Mouse (Mus musculus) intestine, embryonic 16.5 days (tissue): ENCODE results near the gene Hspa1b. TPM values are rescaled to one million over a fixed set of nuclear protein-coding genes. Genes with fewer than 3 reads are reported as not detected.
"Not testable (repeated sequence)": the region's sequence is repeated elsewhere in the genome, so short reads cannot be mapped to it uniquely, and the experiment has no call there.

Source experiments
- ATAC-seq: fragments of 200-750 bp; cut with Nextera tagmentation; 2 replicates; pipeline ENCODE4 v1.8.0; 2017; ENCODE audit warnings: moderate TSS enrichment, moderate library complexity
- H3K27ac ChIP-seq: fragments of 300-500 bp; sonication (generic); 2 replicates; pipeline ENCODE4 v1.5.1; 2014; ENCODE audit warnings: mild to moderate bottlenecking, low read length
- H3K27me3 ChIP-seq: fragments of 300-500 bp; sonication (generic); replicated peaks from 2 replicates; pipeline ENCODE4 v1.6.1; 2014; ENCODE audit warnings: low read length, control low read depth, mixed read lengths; ENCODE audit not compliant: control insufficient read depth, insufficient read depth
- H3K36me3 ChIP-seq: fragments of 300-500 bp; sonication (generic); 2 replicates; pipeline ENCODE4 v1.6.1; 2014; ENCODE audit warnings: low read length, control low read depth; ENCODE audit not compliant: control insufficient read depth, insufficient read depth
- H3K4me1 ChIP-seq: fragments of 300-500 bp; sonication (generic); 2 replicates; pipeline ENCODE4 v1.6.1; 2014; ENCODE audit warnings: low read length, control low read depth, mixed read lengths; ENCODE audit not compliant: control insufficient read depth, insufficient read depth
- H3K4me2 ChIP-seq: fragments of 300-500 bp; sonication (generic); 2 replicates; pipeline ENCODE4 v1.6.1; 2014; ENCODE audit warnings: low read depth, low read length, control low read depth
- H3K4me3 ChIP-seq: fragments of 300-500 bp; sonication (generic); 2 replicates; pipeline ENCODE4 v1.5.1; 2014; ENCODE audit warnings: mild to moderate bottlenecking, low read length
- H3K9ac ChIP-seq: fragments of 300-500 bp; sonication (generic); 2 replicates; pipeline ENCODE4 v1.6.1; 2014; ENCODE audit warnings: low read depth, low read length
- H3K9me3 ChIP-seq: fragments of 300-500 bp; sonication (generic); 2 replicates; pipeline ENCODE4 v1.6.1; 2016; ENCODE audit warnings: low read length, control low read depth; ENCODE audit not compliant: control insufficient read depth
- WGBS: fragments of 180-500 bp; shearing (Covaris S2); extraction: QIAGEN DNeasy Blood & Tissue Kit; methylation state at CpG from one replicate; pipeline ENCODE4 v1.1.7; 2014; 5-methylcytosine and 5-hydroxymethylcytosine counted together
- polyA plus RNA-seq: library from polyadenylated mRNA; unstranded; fragments of >200 nt; fragmentation: Nextera tagmentation; extraction: Ambion mirVana; gene quantifications from 2 replicates; pipeline ENCODE4 v1.2.1, GENCODE M21; 2015

Hspa1b gene
- polyA plus RNA-seq, 1 experiment from 2014 or later = 0.24 TPM

DNA sequence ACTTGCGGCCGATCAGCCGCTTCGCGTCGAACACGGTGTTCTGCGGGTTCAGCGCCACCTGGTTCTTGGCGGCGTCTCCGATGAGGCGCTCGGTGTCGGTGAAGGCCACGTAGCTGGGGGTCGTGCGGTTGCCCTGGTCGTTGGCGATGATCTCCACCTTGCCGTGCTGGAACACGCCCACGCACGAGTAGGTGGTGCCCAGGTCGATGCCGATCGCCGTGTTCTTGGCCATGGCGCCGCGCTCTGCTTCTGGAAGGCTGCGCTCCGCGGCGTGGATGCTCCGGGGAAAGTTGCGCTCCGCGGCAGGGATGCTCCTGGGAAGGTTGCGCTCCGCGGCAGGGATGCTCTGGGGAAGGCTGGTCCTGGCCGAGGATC lies 12.6 kb upstream of the Hspa1b start:
- not testable (repeated sequence) for H3K27ac ChIP-seq, H3K36me3 ChIP-seq, H3K9ac ChIP-seq, H3K4me1 ChIP-seq, H3K9me3 ChIP-seq
- WGBS = 0% methylated on average over 16 of the region's 43 CpGs
- peak; percentile 48 for ATAC-seq
- Histone ChIP-seq H3K4me3 (peak overlapping the region; percentile 46), H3K27me3 (peaks cover 17% of the 10 kb centered on the region), H3K4me2 (peak overlapping the region; percentile 71)

- H3K27ac ChIP-seq, H3K9ac ChIP-seq, H3K9me3 ChIP-seq, H3K4me2 ChIP-seq, ATAC-seq, H3K4me3 ChIP-seq, H3K4me1 ChIP-seq, H3K36me3 ChIP-seq: not testable (repeated sequence)
- H3K27me3 ChIP-seq = peaks cover 17% of the 10 kb centered on the region
- 31% methylated on average over 15 of the region's 37 CpGs for WGBS
These were observed 11.8 kb upstream of the Hspa1b start for GRCm38 (mm10) chr17:34970850-34971249.

GRCm38 (mm10) chr17:34969822-34970221 lies 10.8 kb upstream of the Hspa1b start, which contains the start of gene Gm20481:
Gene Gm20481 (plus strand): TSS chr17:34969912.
- H3K27me3 ChIP-seq = peaks cover 17% of the 10 kb centered on the region
- 55% methylated on average over 6 of the region's 11 CpGs for WGBS
- not testable (repeated sequence) for H3K4me1 ChIP-seq, H3K27ac ChIP-seq, H3K4me2 ChIP-seq, ATAC-seq, H3K4me3 ChIP-seq, H3K9me3 ChIP-seq, H3K36me3 ChIP-seq, H3K9ac ChIP-seq

DNA sequence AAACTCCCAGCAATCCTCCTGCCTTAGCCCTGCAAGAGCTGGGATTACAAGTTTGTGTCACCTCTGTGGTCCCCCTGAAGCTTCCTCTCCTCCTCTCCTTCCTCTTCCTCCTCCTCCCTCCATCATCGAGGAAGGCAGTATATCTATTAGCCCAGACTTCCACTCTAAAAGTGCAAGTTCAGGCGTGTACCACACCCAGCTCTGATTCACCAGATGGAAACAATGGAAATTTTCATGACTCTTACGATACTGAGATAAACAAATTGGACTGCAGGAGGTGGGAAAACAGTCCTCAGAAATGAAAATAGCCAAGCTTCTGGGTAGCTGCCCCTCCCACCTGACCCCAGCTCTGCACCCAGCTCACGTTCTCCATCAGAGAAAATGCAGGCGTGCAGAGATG lies 6.6 kb upstream of the Hspa1b start:
- Histone ChIP-seq H3K9ac (no peak overlapping the region), H3K4me1 (peaks cover 6% of the 10 kb centered on the region), H3K9me3 (no peaks in the 10 kb centered on the region), H3K4me3 (no peak overlapping the region), H3K36me3 (no peaks in the 10 kb centered on the region), H3K27ac (no peak overlapping the region), H3K4me2 (no peak overlapping the region), H3K27me3 (peaks cover 17% of the 10 kb centered on the region)
- WGBS = 62% methylated on average over 5 of the region's 5 CpGs
- no peak for ATAC-seq

DNA sequence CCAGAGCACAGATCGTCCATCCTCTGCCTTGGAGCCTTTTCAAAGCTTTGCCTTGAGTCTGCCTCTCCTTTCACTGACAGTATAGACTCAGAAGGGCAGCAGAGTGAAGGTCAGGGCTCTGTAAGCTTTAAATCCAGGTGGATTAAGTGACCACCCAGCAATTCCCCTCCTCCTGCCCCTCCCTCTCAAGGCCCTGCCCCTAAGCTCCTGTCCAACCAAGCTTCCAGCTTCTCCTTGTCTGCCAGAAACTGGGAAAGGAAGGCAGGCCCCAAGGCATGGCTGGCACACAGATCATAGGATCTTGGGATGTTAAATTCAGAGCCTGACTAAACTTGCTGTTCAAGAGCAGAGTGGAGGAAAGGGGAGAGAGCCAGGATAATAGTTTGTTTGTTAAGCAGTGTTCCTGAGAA lies 5.6 kb upstream of the Hspa1b start:
- Histone ChIP-seq H3K27ac (peak overlapping the region; percentile 18; the same call in 1 of the 2 replicates), H3K9ac (peak overlapping the region; percentile 8; the same call in 1 of the 2 replicates), H3K4me1 (peaks cover 9% of the 10 kb centered on the region), H3K36me3 (no peaks in the 10 kb centered on the region), H3K4me3 (no peak overlapping the region), H3K4me2 (no peak overlapping the region), H3K27me3 (peaks cover 17% of the 10 kb centered on the region), H3K9me3 (no peaks in the 10 kb centered on the region)
- no peak for ATAC-seq
- 32% methylated on average over 1 of the region's 1 CpGs for WGBS

DNA sequence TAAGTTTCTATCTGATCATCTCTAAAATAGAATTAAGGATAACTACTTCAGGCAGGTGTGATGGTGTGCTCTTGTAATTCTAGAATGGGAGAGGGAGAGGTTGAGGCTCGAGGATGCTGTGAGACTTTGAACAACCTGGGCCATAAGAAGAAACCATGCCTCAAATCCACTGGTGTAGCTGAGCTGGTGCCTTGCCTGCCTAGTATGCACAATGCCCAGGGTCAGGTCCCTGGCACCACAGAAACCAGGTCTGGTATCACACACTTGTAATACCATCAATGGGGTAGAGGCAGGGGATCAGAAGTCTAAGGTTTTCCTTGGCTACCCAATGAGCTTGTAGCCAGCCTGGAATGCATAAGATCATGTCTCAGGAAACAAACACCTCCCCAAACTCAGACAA lies 3.8 kb upstream of the Hspa1b start:
- Histone ChIP-seq H3K4me3 (no peak overlapping the region), H3K36me3 (no peaks in the 10 kb centered on the region), H3K27me3 (peaks cover under 1% of the 10 kb centered on the region), H3K9ac (no peak overlapping the region), H3K9me3 (no peaks in the 10 kb centered on the region), H3K4me2 (no peak overlapping the region), H3K4me1 (peaks cover 9% of the 10 kb centered on the region), H3K27ac (no peak overlapping the region)
- WGBS = 67% methylated on average over 1 of the region's 1 CpGs
- no peak for ATAC-seq

DNA sequence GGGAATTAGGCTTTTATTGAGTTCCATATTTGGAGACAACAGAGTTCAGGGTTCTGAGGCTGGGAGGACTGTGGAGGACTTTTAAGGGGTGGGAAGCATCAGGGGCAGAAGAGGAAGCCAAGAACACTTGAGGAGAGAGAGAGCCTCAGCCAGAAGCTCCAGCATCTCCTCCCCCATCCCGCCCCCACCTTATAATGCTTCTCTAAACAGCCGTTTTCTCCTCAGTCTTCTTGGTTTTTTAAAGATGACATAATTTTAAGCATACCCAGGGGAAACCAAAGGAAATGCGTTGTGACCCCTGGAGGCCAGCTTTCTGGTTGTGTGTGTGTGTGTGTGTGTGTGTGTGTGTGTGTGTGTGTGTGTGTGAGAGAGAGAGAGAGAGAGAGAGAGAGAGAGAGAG lies 3.1 kb upstream of the Hspa1b start:
- no peak for ATAC-seq
- H3K9me3 ChIP-seq = no peaks in the 10 kb centered on the region

GRCm38 (mm10) chr17:34960702-34961493 lies 1.9 kb upstream of the Hspa1b start:
- Histone ChIP-seq H3K9me3 (no peaks in the 10 kb centered on the region), H3K9ac (no peak overlapping the region), H3K4me1 (peaks cover 9% of the 10 kb centered on the region), H3K27me3 (no peaks in the 10 kb centered on the region; the same call in 1 of the 2 replicates), H3K36me3 (no peaks in the 10 kb centered on the region), H3K4me2 (no peak overlapping the region), H3K4me3 (no peak overlapping the region), H3K27ac (peak overlapping the region; percentile 18; the same call in 1 of the 2 replicates)
- no peak for ATAC-seq

More for the DNA sequence above, 3.1 kb upstream of the Hspa1b start:
- H3K4me1 ChIP-seq = peaks cover 9% of the 10 kb centered on the region
- no peaks in the 10 kb centered on the region; the same call in 1 of the 2 replicates for H3K27me3 ChIP-seq
- no peak overlapping the region for H3K4me3 ChIP-seq
- 36% methylated on average over 3 of the region's 3 CpGs for WGBS
- no peaks in the 10 kb centered on the region for H3K36me3 ChIP-seq
- no peak overlapping the region for H3K9ac ChIP-seq
- H3K4me2 ChIP-seq = no peak overlapping the region
- peak overlapping the region; percentile 45; the same call in 1 of the 2 replicates for H3K27ac ChIP-seq

- Histone ChIP-seq H3K9ac (peak overlapping the region; percentile 76), H3K27ac (peak overlapping the region; percentile 98), H3K4me1 (peaks cover 9% of the 10 kb centered on the region), H3K4me2 (peak overlapping the region; percentile 71), H3K4me3 (peak overlapping the region; percentile 62), H3K27me3 (no peaks in the 10 kb centered on the region; the same call in none of the 2 replicates), H3K9me3 (no peaks in the 10 kb centered on the region), H3K36me3 (no peaks in the 10 kb centered on the region)
- 9% methylated on average over 12 of the region's 12 CpGs for WGBS
- ATAC-seq = peak; percentile 11
These were observed 960 bp upstream of the Hspa1b start for GRCm38 (mm10) chr17:34959881-34960515.
